8 mouse cellular contexts compared by ENCODE assay signal in the genomic region with DNA sequence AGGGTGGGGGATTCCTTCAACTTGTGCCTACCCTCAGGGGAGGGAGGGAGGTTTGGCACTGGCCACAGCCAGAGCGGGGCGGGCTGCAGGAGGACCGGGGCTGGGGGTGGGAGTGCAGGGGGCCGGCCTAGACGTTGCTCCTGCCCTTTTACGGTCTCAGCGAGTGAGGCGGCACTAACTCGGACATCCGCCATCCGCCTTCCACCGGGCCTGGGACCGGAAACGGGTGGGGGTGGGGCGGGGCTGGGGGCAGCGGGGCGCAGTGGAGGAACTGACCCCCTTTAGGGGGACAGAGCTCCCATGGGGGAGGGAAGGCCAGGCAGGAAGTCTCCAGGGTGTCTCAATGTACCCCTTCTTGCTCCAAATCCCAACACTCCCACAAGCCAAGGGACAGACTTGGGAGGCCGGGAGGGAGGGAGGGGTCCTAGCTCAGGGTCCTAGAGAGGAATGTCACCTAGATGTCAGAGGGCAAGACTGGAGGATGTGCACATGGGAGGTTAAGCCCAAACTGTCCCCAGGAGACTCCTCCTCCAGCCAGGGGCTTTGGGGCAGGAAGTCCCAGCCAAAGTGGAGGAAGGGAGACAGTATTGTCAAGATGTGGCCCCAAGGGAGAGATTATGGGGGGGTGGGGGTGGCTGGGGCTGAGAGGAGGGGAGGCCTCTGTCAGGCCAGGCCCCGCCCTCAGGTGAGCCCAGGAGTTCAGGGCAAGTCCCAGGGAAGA. TPM values are rescaled to one million over a fixed set of nuclear protein-coding genes. Genes with fewer than 3 reads are reported as not detected.
DNase-seq lines count a peak whose midpoint lies in the region; ATAC-seq and TF ChIP-seq lines count a peak whose summit lies in the region.

No protein-coding gene starts in this region.

- no peaks in the 10 kb centered on the region for H3K9me3 ChIP-seq in lung, embryonic 14.5 days (ENCODE audit: low read depth, low read length)

- DNase-seq in left cerebral cortex, postnatal 4 days: peak; percentile 64
- DNase-seq in left cerebral cortex, postnatal 36 days (ENCODE audit: low spot score in 2 of 2): no peak
- peak; percentile 36 for DNase-seq in brain, adult 2 months (ENCODE audit: low read depth, low spot score)
- DNase-seq in heart, adult 2 months: peak; percentile 76 to 84
- peak; percentile 56 for DNase-seq in kidney, adult 18-20 months
- peak; percentile 86 for DNase-seq in lung, embryonic 14.5 days
- DNase-seq in retina, postnatal 1 day: peak; percentile 80
- DNase-seq in left cerebral cortex, adult 9 months (ENCODE audit: low spot score in 2 of 2): no peak

- TF ChIP-seq POLR2A in heart, adult 2 months (IDR thresholded peaks at IDR 0.05; ENCODE audit: insufficient read depth, low read depth, low read length): peak; percentile 21; the same call in 1 of the 2 replicates

- peaks cover 27% of the 10 kb centered on the region for H3K4me1 ChIP-seq in heart, adult 2 months (ENCODE audit: control insufficient read depth, insufficient read depth, low read length)
- 0 out of 2 replicates have a peak, but pooled peaks cover 9% of the 10 kb centered on the region for H3K4me1 ChIP-seq in lung, embryonic 14.5 days (ENCODE audit: insufficient read depth)

- peak; percentile 75 for ATAC-seq in lung, embryonic 14.5 days (ENCODE audit: insufficient read depth)

- H3K79me2 ChIP-seq in heart, adult 2 months (replicated peaks; ENCODE audit: control insufficient read depth, insufficient read depth, low read length): peaks cover 8% of the 10 kb centered on the region

- H3K4me2 ChIP-seq in lung, embryonic 14.5 days: peak overlapping the region; percentile 74

- TF ChIP-seq EP300 in heart, adult 2 months (IDR thresholded peaks at IDR 0.05; ENCODE audit: insufficient read depth, low read depth, low read length): 0 out of 2 replicates have a peak, but pooled peaks have one; percentile 7

- TF ChIP-seq CTCF in heart, adult 2 months (IDR thresholded peaks at IDR 0.05): no peak
- no peak for TF ChIP-seq CTCF in lung, embryonic 14.5 days (IDR thresholded peaks at IDR 0.05; ENCODE audit: low read depth)

- H3K4me3 ChIP-seq in heart, adult 2 months: peak overlapping the region; percentile 65
- H3K4me3 ChIP-seq in lung, embryonic 14.5 days (ENCODE audit: low read depth, low read length): peak overlapping the region; percentile 99

- 1% methylated on average over 19 of the region's 19 CpGs for WGBS in heart, adult 2 months
- under 1% methylated on average over 19 of the region's 19 CpGs for WGBS in lung, embryonic 14.5 days

- no peaks in the 10 kb centered on the region for H3K27me3 ChIP-seq in heart, adult 2 months (ENCODE audit: control insufficient read depth, insufficient read depth, low read length)
- H3K27me3 ChIP-seq in lung, embryonic 14.5 days (ENCODE audit: insufficient read depth, low read length): no peaks in the 10 kb centered on the region

- peak overlapping the region; percentile 77 for H3K9ac ChIP-seq in heart, adult 2 months (ENCODE audit: low read depth, low read length)
- H3K9ac ChIP-seq in lung, embryonic 14.5 days: peak overlapping the region; percentile 88

- H3K27ac ChIP-seq in heart, adult 2 months: peak overlapping the region; percentile 90
- peak overlapping the region; percentile 94 for H3K27ac ChIP-seq in lung, embryonic 14.5 days (ENCODE audit: low read depth)

- peaks cover 5% of the 10 kb centered on the region; the same call in 1 of the 2 replicates for H3K36me3 ChIP-seq in heart, adult 2 months (ENCODE audit: control insufficient read depth, insufficient read depth, low read length)
- peaks cover 25% of the 10 kb centered on the region for H3K36me3 ChIP-seq in lung, embryonic 14.5 days (ENCODE audit: insufficient read depth)

- intact Hi-C loops in left cerebral cortex, postnatal 4 days (cut with DNase I): no loop called here
- intact Hi-C loops in left cerebral cortex, postnatal 36 days (cut with DNase I): no loop called here
- intact Hi-C loops in heart, adult 2 months (cut with DNase I): loop anchor here (2.0 to 5.0 kb wide), 2 partner anchors 41 to 58 kb away; partner anchors contain the start of genes Gpr4 and Opa3

RNA-seq across cellular contexts. Expression of gene Vasp, which starts 1.7 kb away (rescaled TPM):
- total RNA-seq in left cerebral cortex, postnatal 4 days (2021): 10 to 100 TPM; 45.3 to 46.6 TPM
- total RNA-seq in left cerebral cortex, postnatal 36 days (2021): 10 to 100 TPM; 11.2 to 13.5 TPM
- 10 to 100 TPM; 25.1 to 30.8 TPM for total RNA-seq in heart, adult 2 months (2021)
- polyA plus RNA-seq in heart, adult 2 months (2012; rRNA removed): 43.3 and 51.5 TPM in 2 replicates
- polyA plus RNA-seq in lung, embryonic 14.5 days (2014; fragmentation: Nextera tagmentation; extraction: Ambion mirVana): 88.9 and 95.3 TPM in 2 replicates

RNA-seq across cellular contexts. Expression of gene Ppm1n, which starts 10.0 kb away (rescaled TPM):
- under 1 TPM; 0.60 to 0.64 TPM for total RNA-seq in left cerebral cortex, postnatal 4 days (2021)
- not detected for total RNA-seq in left cerebral cortex, postnatal 36 days (2021)
- under 1 TPM in 1 of 2 experiments, not detected in 1; 0.21 TPM for total RNA-seq in heart, adult 2 months (2021)
- polyA plus RNA-seq in heart, adult 2 months (2012; rRNA removed): 0.09 and 0.33 TPM in 2 replicates
- polyA plus RNA-seq in lung, embryonic 14.5 days (2014; fragmentation: Nextera tagmentation; extraction: Ambion mirVana): not detected in 2 replicates

RNA-seq across cellular contexts. Expression of gene Rtn2, which starts 12.5 kb away (rescaled TPM):
- total RNA-seq in left cerebral cortex, postnatal 4 days (2021): 100 to 1,000 TPM; 154 to 161 TPM
- 100 to 1,000 TPM in 1 of 2 experiments, 10 to 100 TPM in 1; 98.6 to 121 TPM for total RNA-seq in left cerebral cortex, postnatal 36 days (2021)
- total RNA-seq in heart, adult 2 months (2021): 100 to 1,000 TPM; 114 to 136 TPM
- polyA plus RNA-seq in heart, adult 2 months (2012; rRNA removed): 273 and 340 TPM in 2 replicates
- 8.0 and 9.1 TPM in 2 replicates for polyA plus RNA-seq in lung, embryonic 14.5 days (2014; fragmentation: Nextera tagmentation; extraction: Ambion mirVana)

RNA-seq across cellular contexts. Expression of gene Fosb, which starts 40.0 kb away (rescaled TPM):
- total RNA-seq in left cerebral cortex, postnatal 4 days (2021): 1 to 10 TPM; 1.2 to 1.3 TPM
- 10 to 100 TPM; 20.6 to 22.5 TPM for total RNA-seq in left cerebral cortex, postnatal 36 days (2021)
- total RNA-seq in heart, adult 2 months (2021): 1 to 10 TPM in 1 of 2 experiments, under 1 TPM in 1; 0.89 to 1.1 TPM
- polyA plus RNA-seq in heart, adult 2 months (2012; rRNA removed): 0.94 and 1.1 TPM in 2 replicates
- not detected in 2 replicates for polyA plus RNA-seq in lung, embryonic 14.5 days (2014; fragmentation: Nextera tagmentation; extraction: Ambion mirVana)

RNA-seq across cellular contexts. Expression of gene Opa3, which starts 41.7 kb away (rescaled TPM):
- 10 to 100 TPM; 33.8 to 35.0 TPM for total RNA-seq in left cerebral cortex, postnatal 4 days (2021)
- total RNA-seq in left cerebral cortex, postnatal 36 days (2021): 10 to 100 TPM; 41.0 to 45.7 TPM
- 10 to 100 TPM; 59.9 to 66.0 TPM for total RNA-seq in heart, adult 2 months (2021)
- polyA plus RNA-seq in heart, adult 2 months (2012; rRNA removed): 64.6 and 91.3 TPM in 2 replicates
- polyA plus RNA-seq in lung, embryonic 14.5 days (2014; fragmentation: Nextera tagmentation; extraction: Ambion mirVana): 38.0 and 39.4 TPM in 2 replicates

Comparison
In these comparisons a context has a peak if more than half of its experiments do, and no peak if none do; other contexts are left out.
1. DNase-seq: peak in left cerebral cortex, postnatal 4 days (single experiment), brain, adult 2 months (single experiment), heart, adult 2 months (2 of 2), kidney, adult 18-20 months (single experiment), lung, embryonic 14.5 days (single experiment) and retina, postnatal 1 day (single experiment); none in left cerebral cortex, postnatal 36 days (0 of 2) and left cerebral cortex, adult 9 months (0 of 2).